Mouse (Mus musculus): ENCODE data around the gene C2cd4d. TPM values are rescaled to one million over a fixed set of nuclear protein-coding genes. Genes with fewer than 3 reads are reported as not detected.

Gene C2cd4d
- polyA plus RNA-seq (2016; fragmentation: Nextera tagmentation; extraction: Ambion mirVana): 0.15 and 0.54 TPM in 2 replicates

- 58% methylated on average over 7 of the region's 7 CpGs for WGBS
- Histone ChIP-seq H3K27ac (peak within 1 kb of the TSS; percentile 81), H3K9me3 (replicated peaks) (no peaks in the 10 kb centered on the region), H3K36me3 (no peaks in the 10 kb centered on the region), H3K27me3 (ENCODE audit: low read depth, poor library complexity, severe bottlenecking) (peaks cover 63% of the 10 kb centered on the region), H3K4me3 (peak within 1 kb of the TSS; percentile 63), H3K4me1 (peaks cover 11% of the 10 kb centered on the region)
- DNase-seq (ENCODE audit: low spot score): no peak
Observed at GRCm38 (mm10) chr3:94362138-94362537, at the start of gene C2cd4d. Gene C2cd4d, plus strand, starts transcription at chr3:94362438.

DNA sequence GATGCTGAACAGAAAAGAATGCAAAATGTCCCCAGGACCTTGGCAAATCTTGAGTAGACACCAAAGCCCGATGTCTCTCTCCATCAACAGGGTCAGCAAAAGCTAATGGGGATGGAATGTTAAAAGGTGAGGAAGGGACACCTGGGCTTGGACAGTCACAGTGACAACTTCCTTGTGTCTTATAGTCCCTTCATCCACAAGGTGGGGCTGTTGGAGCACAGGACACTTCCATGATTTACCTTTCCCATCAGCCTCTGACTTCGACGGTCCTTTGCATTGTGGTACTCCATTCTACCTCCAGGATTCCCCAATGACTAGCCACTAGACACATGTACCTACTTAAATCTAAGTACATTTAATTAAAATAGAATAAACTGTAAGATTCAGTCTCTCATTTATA lies 33.6 kb upstream of the C2cd4d start:
- DNase-seq (ENCODE audit: low spot score): no peak
- Histone ChIP-seq H3K9me3 (replicated peaks) (no peaks in the 10 kb centered on the region), H3K36me3 (no peaks in the 10 kb centered on the region), H3K4me3 (no peak overlapping the region), H3K4me1 (no peaks in the 10 kb centered on the region), H3K27me3 (ENCODE audit: low read depth, poor library complexity, severe bottlenecking) (no peaks in the 10 kb centered on the region), H3K27ac (no peak overlapping the region)
- 54% methylated on average over 3 of the region's 3 CpGs for whole genome bisulfite sequencing

DNA sequence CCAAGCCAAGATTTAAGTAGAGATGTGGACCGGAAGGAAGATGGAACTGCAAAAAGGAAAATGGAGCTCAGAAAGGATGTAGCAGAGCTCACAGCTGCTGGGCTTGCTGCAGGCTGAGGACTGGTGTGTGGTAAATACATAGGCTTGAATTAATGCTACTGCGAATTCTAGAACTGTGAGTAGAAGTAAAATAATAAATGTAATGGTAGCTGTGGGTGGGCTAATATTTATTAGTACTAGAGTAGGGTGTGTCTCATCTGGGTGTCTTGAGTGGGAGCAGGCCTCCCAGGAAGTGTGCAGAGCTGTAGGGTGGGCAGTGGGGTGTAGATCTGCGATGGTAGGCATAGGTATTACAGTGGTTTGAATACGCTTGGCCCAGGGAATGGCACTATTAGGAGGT lies 27.8 kb upstream of the C2cd4d start:
- Histone ChIP-seq H3K27me3 (ENCODE audit: low read depth, poor library complexity, severe bottlenecking) (no peaks in the 10 kb centered on the region), H3K36me3 (no peaks in the 10 kb centered on the region), H3K9me3 (replicated peaks) (no peaks in the 10 kb centered on the region), H3K4me3 (no peak overlapping the region), H3K27ac (no peak overlapping the region), H3K4me1 (no peaks in the 10 kb centered on the region)
- no peak for DNase-seq (ENCODE audit: low spot score)
- 93% methylated on average over 4 of the region's 4 CpGs for WGBS

- no peaks in the 10 kb centered on the region for H3K27me3 ChIP-seq (ENCODE audit: low read depth, poor library complexity, severe bottlenecking)
- no peak for DNase-seq (ENCODE audit: low spot score)
- H3K27ac ChIP-seq: no peak overlapping the region
- 88% methylated on average over 3 of the region's 3 CpGs for WGBS
- no peaks in the 10 kb centered on the region for H3K4me1 ChIP-seq
- H3K9me3 ChIP-seq (replicated peaks): no peaks in the 10 kb centered on the region
- H3K4me3 ChIP-seq: no peak overlapping the region
- H3K36me3 ChIP-seq: no peaks in the 10 kb centered on the region
Observed at GRCm38 (mm10) chr3:94338522-94338921, 23.7 kb upstream of the C2cd4d start.

- DNase-seq (ENCODE audit: low spot score): no peak
- no peak within 1 kb of the TSS for H3K4me3 ChIP-seq
- no peaks in the 10 kb centered on the region for H3K4me1 ChIP-seq
- H3K36me3 ChIP-seq: no peaks in the 10 kb centered on the region
- 66% methylated on average over 3 of the region's 3 CpGs for WGBS
- H3K27me3 ChIP-seq (ENCODE audit: low read depth, poor library complexity, severe bottlenecking): no peaks in the 10 kb centered on the region
- no peak within 1 kb of the TSS for H3K27ac ChIP-seq
- H3K9me3 ChIP-seq (replicated peaks): no peaks in the 10 kb centered on the region
Observed at GRCm38 (mm10) chr3:94341959-94342422, 20.2 kb upstream of the C2cd4d start, which contains the start of gene Them5. Gene Them5, plus strand, starts transcription at chr3:94342099.

DNA sequence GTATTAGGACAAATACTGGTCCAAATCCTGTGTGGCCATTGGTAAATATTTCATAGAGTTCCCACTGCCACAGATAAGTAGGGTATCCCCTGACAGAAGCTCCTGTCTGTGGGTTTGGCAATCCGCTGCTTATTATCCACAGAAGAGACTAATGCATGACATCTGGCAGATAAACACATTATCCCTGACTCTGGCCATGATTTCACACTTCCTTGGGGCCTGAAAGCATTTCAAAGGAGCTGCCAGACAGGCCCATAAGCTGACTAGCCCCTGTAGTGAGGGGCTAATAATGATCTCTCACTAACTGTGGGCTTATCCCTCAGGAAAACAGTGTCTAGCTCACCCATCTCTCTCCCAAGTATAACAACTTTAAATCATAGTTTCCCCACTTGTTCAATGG lies 19.7 kb upstream of the C2cd4d start:
- H3K9me3 ChIP-seq (replicated peaks): no peaks in the 10 kb centered on the region
- 61% methylated on average over 1 of the region's 1 CpGs for WGBS
- no peaks in the 10 kb centered on the region for H3K36me3 ChIP-seq
- no peaks in the 10 kb centered on the region for H3K4me1 ChIP-seq
- no peak overlapping the region for H3K27ac ChIP-seq
- no peaks in the 10 kb centered on the region for H3K27me3 ChIP-seq (ENCODE audit: low read depth, poor library complexity, severe bottlenecking)
- H3K4me3 ChIP-seq: no peak overlapping the region
- DNase-seq (ENCODE audit: low spot score): no peak

DNA sequence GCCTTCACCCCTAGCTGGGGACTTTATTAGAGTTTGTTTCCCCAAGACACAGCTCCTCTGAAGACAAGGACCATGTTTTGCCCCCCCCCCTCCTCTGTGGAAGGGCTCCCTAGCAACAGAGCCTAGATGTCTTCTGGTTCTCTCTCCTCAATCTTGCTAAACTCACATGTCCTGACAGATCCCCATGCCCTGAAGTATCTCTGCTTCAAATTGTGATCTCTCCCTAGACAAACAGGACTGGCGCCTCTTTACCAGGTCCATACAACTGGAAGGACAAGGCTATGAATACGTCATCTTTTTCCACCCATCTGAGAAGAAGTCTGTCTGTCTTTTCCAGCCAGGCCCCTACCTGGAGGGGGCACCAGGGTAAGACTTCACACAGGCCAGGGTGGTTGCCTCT lies 18.1 kb upstream of the C2cd4d start:
- H3K36me3 ChIP-seq: no peaks in the 10 kb centered on the region
- WGBS: 85% methylated on average over 2 of the region's 2 CpGs
- no peaks in the 10 kb centered on the region for H3K4me1 ChIP-seq
- no peaks in the 10 kb centered on the region for H3K27me3 ChIP-seq (ENCODE audit: low read depth, poor library complexity, severe bottlenecking)
- no peak overlapping the region for H3K27ac ChIP-seq
- no peak for DNase-seq (ENCODE audit: low spot score)
- no peak overlapping the region for H3K4me3 ChIP-seq
- no peaks in the 10 kb centered on the region for H3K9me3 ChIP-seq (replicated peaks)

DNA sequence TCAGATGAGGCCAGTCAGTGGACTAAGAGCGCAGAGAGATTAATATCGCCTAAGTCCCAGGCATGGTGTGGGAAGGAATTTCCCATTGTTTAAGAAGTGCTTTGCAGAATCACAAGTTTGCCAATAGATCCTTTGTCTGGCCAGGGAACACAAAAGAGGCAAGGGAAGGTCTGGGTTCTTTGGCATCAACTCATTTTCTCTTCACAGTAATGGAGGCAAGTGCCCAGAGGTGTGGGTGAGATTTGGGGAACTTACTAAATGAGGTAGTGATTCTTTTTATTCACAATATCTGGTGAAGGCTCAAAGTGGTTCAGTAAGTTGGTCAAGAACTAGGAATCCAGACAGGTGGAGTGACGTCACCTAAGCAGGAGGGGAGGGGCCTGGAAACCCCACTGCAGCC lies 17.3 kb upstream of the C2cd4d start:
- H3K27me3 ChIP-seq (ENCODE audit: low read depth, poor library complexity, severe bottlenecking): no peaks in the 10 kb centered on the region
- WGBS: 84% methylated on average over 3 of the region's 3 CpGs
- no peak overlapping the region for H3K4me3 ChIP-seq
- no peaks in the 10 kb centered on the region for H3K9me3 ChIP-seq (replicated peaks)
- H3K27ac ChIP-seq: no peak overlapping the region
- DNase-seq (ENCODE audit: low spot score): no peak
- no peaks in the 10 kb centered on the region for H3K4me1 ChIP-seq
- H3K36me3 ChIP-seq: no peaks in the 10 kb centered on the region

- H3K4me1 ChIP-seq: no peaks in the 10 kb centered on the region
- no peak overlapping the region for H3K4me3 ChIP-seq
- no peaks in the 10 kb centered on the region for H3K27me3 ChIP-seq (ENCODE audit: low read depth, poor library complexity, severe bottlenecking)
- WGBS: 85% methylated on average over 2 of the region's 2 CpGs
- H3K36me3 ChIP-seq: no peaks in the 10 kb centered on the region
- no peak overlapping the region for H3K27ac ChIP-seq
- H3K9me3 ChIP-seq (replicated peaks): no peaks in the 10 kb centered on the region
- DNase-seq (ENCODE audit: low spot score): no peak
Observed at GRCm38 (mm10) chr3:94348146-94348545, 14.1 kb upstream of the C2cd4d start.

GRCm38 (mm10) chr3:94360812-94361211 lies 1.4 kb upstream of the C2cd4d start:
- Histone ChIP-seq H3K36me3 (no peaks in the 10 kb centered on the region), H3K4me1 (peaks cover 11% of the 10 kb centered on the region), H3K27me3 (ENCODE audit: low read depth, poor library complexity, severe bottlenecking) (peaks cover 54% of the 10 kb centered on the region), H3K27ac (no peak overlapping the region), H3K9me3 (replicated peaks) (no peaks in the 10 kb centered on the region), H3K4me3 (no peak overlapping the region)
- 6% methylated on average over 1 of the region's 1 CpGs for WGBS
- DNase-seq (ENCODE audit: low spot score): no peak

- peak; percentile 70 for DNase-seq (ENCODE audit: low spot score)
- WGBS: 5% methylated on average over 97 of the region's 97 CpGs
Observed at GRCm38 (mm10) chr3:94363291-94364153, 1.3 kb downstream of the C2cd4d start.

GRCm38 (mm10) chr3:94364154-94364526 lies 1.9 kb downstream of the C2cd4d start:
- 4% methylated on average over 23 of the region's 23 CpGs for WGBS
- DNase-seq (ENCODE audit: low spot score): no peak

More at GRCm38 (mm10) chr3:94363291-94364153, 1.3 kb downstream of the C2cd4d start:
- Histone ChIP-seq H3K27me3 (ENCODE audit: low read depth, poor library complexity, severe bottlenecking) (peaks cover 63% of the 10 kb centered on the region), H3K36me3 (no peaks in the 10 kb centered on the region), H3K27ac (peak overlapping the region; percentile 81), H3K9me3 (replicated peaks) (no peaks in the 10 kb centered on the region), H3K4me1 (peaks cover 11% of the 10 kb centered on the region), H3K4me3 (peak overlapping the region; percentile 63)

GRCm38 (mm10) chr3:94366761-94367160 lies 4.5 kb downstream of the C2cd4d start:
- Histone ChIP-seq H3K4me3 (no peak overlapping the region), H3K27me3 (ENCODE audit: low read depth, poor library complexity, severe bottlenecking) (peaks cover 49% of the 10 kb centered on the region), H3K9me3 (replicated peaks) (no peaks in the 10 kb centered on the region), H3K36me3 (no peaks in the 10 kb centered on the region), H3K4me1 (peaks cover 15% of the 10 kb centered on the region), H3K27ac (no peak overlapping the region)
- 18% methylated on average over 3 of the region's 3 CpGs for WGBS
- peak; percentile 84 for DNase-seq (ENCODE audit: low spot score)

More at GRCm38 (mm10) chr3:94364154-94364526, 1.9 kb downstream of the C2cd4d start:
- Histone ChIP-seq H3K4me3 (peak overlapping the region; percentile 63), H3K4me1 (peaks cover 11% of the 10 kb centered on the region), H3K36me3 (no peaks in the 10 kb centered on the region), H3K27ac (peak overlapping the region; percentile 81), H3K9me3 (replicated peaks) (no peaks in the 10 kb centered on the region), H3K27me3 (ENCODE audit: low read depth, poor library complexity, severe bottlenecking) (peaks cover 63% of the 10 kb centered on the region)

All from limb, embryonic 10.5 days (tissue).